ENCODE assay signal across 15 mouse cellular contexts in genomic region chr2:141571360-141571759, GRCm38 (mm10).
"Had no signal": no experiment of that assay in that cellular context is flagged by ENCODE, and none has a peak within 500 bp of the region (broad histone marks: within the 10 kb centered on the region; RNA-seq: fewer than 3 reads in every experiment).

No protein-coding gene starts in this region.

- H3K36me3 ChIP-seq: limb, embryonic 15.5 days; liver, embryonic 12.5 days; stomach, embryonic 15.5 days had no signal

- ATAC-seq: liver, embryonic 12.5 days had no signal

- H3K27me3 ChIP-seq: limb, embryonic 15.5 days; liver, embryonic 12.5 days; stomach, embryonic 15.5 days had no signal

- H3K4me1 ChIP-seq: limb, embryonic 15.5 days; liver, embryonic 12.5 days; stomach, embryonic 15.5 days had no signal

- H3K9ac ChIP-seq: limb, embryonic 15.5 days; liver, embryonic 12.5 days; lung, embryonic 14.5 days; stomach, embryonic 15.5 days had no signal

- H3K27ac ChIP-seq: limb, embryonic 15.5 days; liver, embryonic 12.5 days; stomach, embryonic 15.5 days had no signal

- H3K9me3 ChIP-seq: limb, embryonic 15.5 days; liver, embryonic 12.5 days; stomach, embryonic 15.5 days had no signal

- H3K4me3 ChIP-seq: limb, embryonic 15.5 days; liver, embryonic 12.5 days; stomach, embryonic 15.5 days had no signal

- DNase-seq: kidney, adult 11 months; kidney, postnatal 25 days; layer of hippocampus, adult 9-11 months; layer of hippocampus, postnatal 36 days; lung, embryonic 14.5 days; lung, postnatal 10 days; lung, postnatal 4 days; right cerebral cortex, postnatal 4 days; spleen, adult 18-20 months; thymus, adult 2 months; thymus, postnatal 25 days had no signal

- H3K4me2 ChIP-seq: limb, embryonic 15.5 days; liver, embryonic 12.5 days; lung, embryonic 14.5 days; midbrain, embryonic 11.5 days; stomach, embryonic 15.5 days had no signal
